Mouse (Mus musculus): ENCODE data around the gene Cd86. TPM values are rescaled to one million over a fixed set of nuclear protein-coding genes. Genes with fewer than 3 reads are reported as not detected.

The Cd86 gene
- total RNA-seq, 2 experiments from 2014 or later: 0.62 to 1.0 TPM

GRCm38 (mm10) chr16:36621108-36621507 is 44.8 kb downstream of the Cd86 start:
- intact Hi-C loops (cut with DNase I): no loop called here
- DNase-seq: no peak

DNA sequence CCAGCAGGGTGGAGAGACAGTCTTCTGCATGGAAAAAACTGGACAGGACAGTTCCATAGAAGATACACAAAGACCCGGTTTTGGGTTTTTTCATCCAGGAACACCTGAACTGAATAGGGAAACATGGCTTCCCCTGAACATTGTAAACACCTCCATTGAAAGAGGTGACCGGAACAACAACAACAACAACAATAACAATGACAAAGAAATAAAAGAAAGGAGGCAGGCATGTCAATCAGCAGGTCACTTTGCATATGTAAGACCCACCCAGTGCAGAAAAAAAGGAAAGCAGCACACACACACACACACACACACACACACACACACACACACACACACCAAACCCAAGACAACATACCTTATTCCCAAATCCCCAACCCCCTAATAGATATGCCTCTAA is 52.2 kb downstream of the Cd86 start:
- intact Hi-C loops (cut with DNase I): no loop called here
- DNase-seq: no peak

DNA sequence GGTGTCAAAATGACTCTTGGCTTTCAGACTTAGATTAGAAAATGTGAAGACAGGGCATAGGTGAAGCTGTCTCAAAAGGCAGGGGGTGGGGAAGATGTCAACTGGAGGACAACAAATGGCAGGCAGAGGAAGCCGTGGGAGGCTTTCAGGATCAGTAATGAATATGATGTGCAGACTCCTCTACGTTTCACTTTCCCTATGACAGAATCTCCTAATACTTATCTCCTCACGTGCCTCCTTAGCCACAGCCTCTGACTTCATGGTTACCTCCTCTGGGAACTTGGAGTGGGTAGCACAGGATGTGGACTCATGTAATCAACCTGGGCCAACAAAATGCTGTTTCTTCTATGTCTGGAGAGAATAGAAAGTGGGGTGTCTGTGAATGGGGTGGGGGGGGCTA is 63.2 kb downstream of the Cd86 start:
- no peak for DNase-seq
- intact Hi-C loops (cut with DNase I): no loop called here

DNA sequence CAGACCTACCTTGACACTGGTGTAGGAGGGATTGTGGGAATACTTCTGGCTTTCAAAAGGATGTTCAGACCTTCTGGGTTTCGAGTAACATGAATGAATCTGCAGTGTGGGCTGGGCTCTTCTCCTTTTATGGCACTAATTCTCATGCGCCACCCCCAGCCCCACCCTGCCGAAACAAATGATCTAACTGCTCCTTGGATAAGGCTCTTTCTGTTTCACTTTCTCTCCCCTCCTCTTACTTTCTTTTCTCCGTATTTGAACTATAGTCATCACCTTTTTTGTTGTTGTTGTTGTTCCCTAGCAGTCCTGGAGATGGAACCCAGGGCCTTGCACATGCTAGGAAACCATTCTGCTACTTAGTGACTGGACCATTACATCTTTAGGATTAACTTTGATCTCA is 67.6 kb downstream of the Cd86 start:
- intact Hi-C loops (cut with DNase I): no loop called here
- DNase-seq: no peak

DNA sequence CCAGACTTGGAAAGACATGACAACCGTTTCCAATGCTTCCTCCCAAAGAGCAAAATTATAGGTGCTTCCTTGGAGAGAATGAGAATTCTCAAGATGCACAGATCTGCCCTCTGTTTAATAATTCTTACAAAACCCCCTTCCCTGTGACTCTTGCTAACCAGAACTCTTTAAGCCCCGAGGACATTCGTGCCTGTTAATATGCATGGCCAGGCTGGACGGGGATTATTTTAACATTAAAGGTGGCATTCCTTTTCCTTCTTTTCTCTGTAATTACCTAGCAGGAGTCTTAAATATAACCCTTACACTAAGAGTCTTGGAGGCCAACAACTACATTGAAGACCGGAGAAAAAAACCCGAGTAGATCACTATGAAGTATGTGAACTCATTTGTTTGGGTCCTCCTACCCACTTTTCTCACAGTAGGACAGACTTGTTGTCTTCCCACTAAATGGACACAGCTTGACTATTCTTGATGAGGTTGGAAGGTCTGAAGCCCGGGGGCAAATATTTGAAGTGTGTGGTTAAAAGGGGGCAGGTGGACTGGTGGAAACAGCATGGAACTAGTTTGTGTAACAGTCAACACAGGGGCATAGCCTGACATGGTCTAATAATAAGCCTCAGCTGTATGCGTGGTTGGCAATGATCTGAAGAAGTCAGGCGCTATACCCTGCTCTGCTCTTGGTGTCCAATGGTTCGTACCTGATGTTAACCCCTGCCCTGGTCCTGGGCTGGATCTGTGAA is 69.0 kb downstream of the Cd86 start:
- intact Hi-C loops (cut with DNase I): no loop called here
- DNase-seq: no peak

DNA sequence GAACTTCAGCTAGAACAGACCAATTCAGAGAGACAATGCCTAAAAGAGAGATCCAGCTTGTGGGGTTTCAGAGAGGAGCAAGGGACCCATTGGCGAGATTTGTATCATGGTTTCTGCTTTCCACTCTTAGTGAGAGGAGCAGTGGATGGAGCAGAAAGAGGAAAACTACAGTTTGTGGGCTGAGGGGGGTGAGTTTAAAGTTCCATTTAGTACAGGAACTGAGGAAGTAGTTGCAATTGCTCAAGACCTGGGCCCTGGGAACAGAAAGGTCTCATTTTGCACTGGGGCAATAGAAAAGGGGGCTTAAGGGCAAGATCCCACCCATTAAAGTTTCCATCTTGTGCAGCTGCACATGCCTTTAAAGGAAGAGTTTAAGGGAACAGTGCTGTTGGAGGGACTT is 76.0 kb downstream of the Cd86 start:
- DNase-seq: no peak
- intact Hi-C loops (cut with DNase I): no loop called here

DNA sequence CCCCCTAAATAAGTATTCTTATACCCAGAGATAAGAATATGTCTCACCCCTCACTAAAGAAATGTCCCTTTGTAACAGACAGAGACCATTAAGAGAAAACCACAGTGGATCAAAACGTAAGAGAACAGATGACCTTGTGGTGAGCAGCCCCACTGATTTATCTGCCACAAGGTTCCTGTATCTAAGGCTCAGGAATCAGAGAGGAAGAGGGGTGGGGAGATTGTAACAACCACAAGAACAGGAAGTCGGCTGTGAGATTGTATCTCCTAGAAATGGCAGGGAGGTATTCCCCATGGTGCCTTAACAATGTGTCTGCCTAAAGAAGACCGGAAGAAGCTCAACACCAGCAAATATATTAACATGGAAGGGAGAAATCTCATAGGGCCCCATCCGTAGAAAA is 77.9 kb downstream of the Cd86 start:
- DNase-seq: no peak
- intact Hi-C loops (cut with DNase I): no loop called here

DNA sequence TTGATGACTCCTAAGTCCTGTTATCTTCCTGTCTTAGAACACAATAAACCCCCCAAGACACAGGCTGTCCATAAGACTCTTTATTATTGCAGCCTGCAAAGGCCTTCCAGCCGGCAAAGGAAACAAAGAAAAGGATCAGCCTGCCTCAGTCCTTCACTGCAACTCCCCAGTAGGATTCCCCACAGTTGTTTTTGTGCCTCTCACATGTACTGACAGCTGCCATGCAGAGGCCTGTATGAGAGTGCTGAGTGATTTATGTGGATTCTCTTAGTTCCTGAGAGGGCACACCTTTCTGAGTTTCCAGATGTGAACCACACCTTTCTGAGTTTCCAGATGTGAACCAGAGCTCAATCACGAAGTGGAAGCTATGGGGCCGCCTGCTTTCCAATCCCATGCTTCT is 83.8 kb downstream of the Cd86 start:
- intact Hi-C loops (cut with DNase I): no loop called here
- no peak for DNase-seq

- intact Hi-C loops (cut with DNase I): no loop called here
- DNase-seq: no peak
These were observed 93.9 kb downstream of the Cd86 start for GRCm38 (mm10) chr16:36571942-36572341.

DNA sequence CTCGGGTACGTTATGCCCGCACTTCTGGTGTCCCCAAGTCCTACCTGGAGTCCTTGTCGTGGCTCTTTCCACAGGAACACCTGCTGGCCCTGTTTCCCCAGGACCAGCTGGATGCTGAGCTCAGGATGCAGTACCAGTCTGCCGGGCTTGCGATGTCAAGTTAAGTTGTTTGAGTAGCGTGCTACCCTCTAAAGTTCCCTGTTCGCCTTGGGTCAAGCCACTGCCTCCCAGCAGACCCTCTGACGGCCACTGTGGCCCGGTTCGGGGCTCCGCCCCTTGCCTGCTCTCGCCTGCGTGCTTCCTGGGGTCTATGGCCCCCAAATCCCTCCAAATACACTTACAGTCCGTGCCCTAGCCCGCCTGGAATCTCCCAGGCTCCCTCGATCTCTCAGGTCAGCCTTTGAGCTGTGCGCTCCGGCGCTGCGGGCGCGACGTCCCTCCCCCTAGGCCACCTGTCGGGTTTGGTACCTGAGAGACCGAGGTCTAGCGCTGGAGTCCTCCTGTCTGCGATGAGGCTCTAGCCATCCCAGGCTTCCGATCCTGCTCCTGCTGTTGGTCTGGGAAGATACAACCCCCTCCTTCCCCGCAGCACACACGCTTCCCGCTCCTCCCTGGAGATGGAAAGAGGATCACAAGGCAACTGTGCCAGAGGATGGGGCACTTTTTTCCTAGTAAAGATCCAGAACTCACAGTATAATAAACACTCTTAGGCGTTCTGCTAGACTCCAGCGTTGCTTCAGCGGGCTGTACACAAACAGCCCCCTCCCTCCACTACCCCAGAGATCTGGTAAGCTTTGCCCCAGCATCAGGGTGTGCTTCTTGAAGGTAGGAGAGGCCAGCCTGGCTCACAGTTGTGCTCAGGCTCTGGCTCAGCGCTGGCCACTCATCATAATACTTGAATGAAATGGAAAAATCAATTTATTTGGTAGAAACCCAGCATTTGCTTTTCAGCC is 104.2 kb downstream of the Cd86 start, which contains the start of gene Casr:
Gene Casr, minus strand, starts transcription at position 756 of the 953 bp plus-strand sequence.
- no peak for DNase-seq
- intact Hi-C loops (cut with DNase I): no loop called here

GRCm38 (mm10) chr16:36559573-36559972 is 106.3 kb downstream of the Cd86 start:
- no peak for DNase-seq
- intact Hi-C loops (cut with DNase I): no loop called here

- DNase-seq: no peak
- intact Hi-C loops (cut with DNase I): no loop called here
These were observed 110.2 kb downstream of the Cd86 start for GRCm38 (mm10) chr16:36555672-36556165.

Other genes starting within 250 kb of the Cd86 start
- not detected for gene Stfa3, start 210.7 kb downstream of the Cd86 start, total RNA-seq (2021)
- gene Casr, start 103.9 kb downstream of the Cd86 start, total RNA-seq (2021): 1 to 10 TPM; 1.2 to 2.2 TPM
- under 1 TPM; 0.18 to 0.56 TPM for gene Ildr1, start 27.9 kb upstream of the Cd86 start, total RNA-seq (2021)
- gene Slc15a2, start 118.9 kb upstream of the Cd86 start, total RNA-seq (2021): 10 to 100 TPM; 36.0 to 36.5 TPM
- gene Iqcb1, start 162.3 kb upstream of the Cd86 start, total RNA-seq (2021): 10 to 100 TPM; 34.8 to 40.2 TPM
- gene Eaf2, start 208.9 kb upstream of the Cd86 start, total RNA-seq (2021): under 1 TPM; 0.38 to 0.70 TPM
- gene Golgb1, start 209.1 kb upstream of the Cd86 start, total RNA-seq (2021): 10 to 100 TPM; 59.0 to 61.5 TPM